Mouse (Mus musculus) liver, embryonic 16.5 days (tissue): ENCODE measurements around the gene C1qb. TPM values are rescaled to one million over a fixed set of nuclear protein-coding genes. Genes with fewer than 3 reads are reported as not detected.

ENCODE experiments used
- ATAC-seq: fragments of 200-750 bp; cut with Nextera tagmentation; 2 replicates; pipeline ENCODE4 v1.8.0; 2017; ENCODE audit warnings: low read depth, mild to moderate bottlenecking, moderate number of reproducible peaks, moderate library complexity
- H3K27ac ChIP-seq: fragments of 300-500 bp; sonication (generic); 2 replicates; pipeline ENCODE4 v1.5.1; 2014; ENCODE audit warnings: mild to moderate bottlenecking, low read length
- H3K27me3 ChIP-seq: fragments of 300-500 bp; sonication (generic); 2 replicates; pipeline ENCODE4 v1.6.1; 2014; ENCODE audit warnings: low read depth, low read length, mixed read lengths; ENCODE audit not compliant: control insufficient read depth, insufficient read depth
- H3K36me3 ChIP-seq: fragments of 300-500 bp; sonication (generic); 2 replicates; pipeline ENCODE4 v1.6.1; 2014; ENCODE audit warnings: mild to moderate bottlenecking; ENCODE audit not compliant: control insufficient read depth, insufficient read depth
- H3K4me1 ChIP-seq: fragments of 300-500 bp; sonication (generic); 2 replicates; pipeline ENCODE4 v1.6.1; 2014; ENCODE audit warnings: low read depth, low read length, mixed read lengths; ENCODE audit not compliant: control insufficient read depth
- H3K4me2 ChIP-seq: fragments of 300-500 bp; sonication (generic); 2 replicates; pipeline ENCODE4 v1.6.1; 2014; ENCODE audit warnings: low read depth, low read length, mixed read lengths
- H3K4me3 ChIP-seq: fragments of 300-500 bp; sonication (generic); 2 replicates; pipeline ENCODE4 v1.5.1; 2014; ENCODE audit warnings: low read depth, mild to moderate bottlenecking, low read length
- H3K9ac ChIP-seq: fragments of 300-500 bp; sonication (generic); 2 replicates; pipeline ENCODE4 v1.6.1; 2014; ENCODE audit warnings: low read depth, low read length
- H3K9me3 ChIP-seq: fragments of 300-500 bp; sonication (generic); replicated peaks from 2 replicates; pipeline ENCODE4 v1.6.1; 2016; ENCODE audit warnings: low read length; ENCODE audit not compliant: control insufficient read depth
- WGBS: fragments of 180-500 bp; shearing (Covaris S2); extraction: QIAGEN DNeasy Blood & Tissue Kit; methylation state at CpG from one replicate; pipeline ENCODE4 v1.1.7; 2014; ENCODE audit not compliant: insufficient replicate concordance; 5-methylcytosine and 5-hydroxymethylcytosine counted together
- polyA plus RNA-seq: library from polyadenylated mRNA; unstranded; fragments of >200 nt; fragmentation: Nextera tagmentation; extraction: Ambion mirVana; gene quantifications from 2 replicates; pipeline ENCODE4 v1.2.1, GENCODE M21; 2015

The C1qb gene
- polyA plus RNA-seq, 1 experiment from 2014 or later: 142 TPM

GRCm38 (mm10) chr4:136863517-136863916 lies 22.5 kb downstream of the C1qb start:
- Histone ChIP-seq H3K4me1 (no peaks in the 10 kb centered on the region), H3K9ac (no peak overlapping the region), H3K4me3 (no peak overlapping the region), H3K9me3 (no peaks in the 10 kb centered on the region), H3K36me3 (no peaks in the 10 kb centered on the region), H3K4me2 (no peak overlapping the region), H3K27ac (no peak overlapping the region), H3K27me3 (peaks cover 4% of the 10 kb centered on the region; the same call in 1 of the 2 replicates)
- WGBS: 23% methylated on average over 9 of the region's 9 CpGs
- ATAC-seq: no peak

GRCm38 (mm10) chr4:136862411-136862810 lies 23.6 kb downstream of the C1qb start:
- no peak overlapping the region for H3K9ac ChIP-seq
- no peak for ATAC-seq
- no peak overlapping the region for H3K4me3 ChIP-seq
- H3K4me1 ChIP-seq: no peaks in the 10 kb centered on the region
- no peaks in the 10 kb centered on the region for H3K9me3 ChIP-seq
- no peak overlapping the region for H3K27ac ChIP-seq
- H3K4me2 ChIP-seq: no peak overlapping the region
- WGBS: 49% methylated on average over 2 of the region's 2 CpGs
- H3K36me3 ChIP-seq: no peaks in the 10 kb centered on the region
- H3K27me3 ChIP-seq: peaks cover 4% of the 10 kb centered on the region; the same call in 1 of the 2 replicates

- Histone ChIP-seq H3K4me2 (no peak overlapping the region), H3K4me1 (no peaks in the 10 kb centered on the region), H3K9ac (no peak overlapping the region), H3K27ac (no peak overlapping the region), H3K27me3 (peaks cover 4% of the 10 kb centered on the region; the same call in 1 of the 2 replicates), H3K4me3 (no peak overlapping the region), H3K9me3 (no peaks in the 10 kb centered on the region), H3K36me3 (no peaks in the 10 kb centered on the region)
- 18% methylated on average over 17 of the region's 17 CpGs for WGBS
- no peak for ATAC-seq
Measured at GRCm38 (mm10) chr4:136861806-136862205, 24.2 kb downstream of the C1qb start.

GRCm38 (mm10) chr4:136860022-136860421 lies 26.0 kb downstream of the C1qb start:
- H3K4me3 ChIP-seq: no peak overlapping the region
- 71% methylated on average over 7 of the region's 7 CpGs for WGBS

GRCm38 (mm10) chr4:136855081-136855480 lies 30.9 kb downstream of the C1qb start:
- Histone ChIP-seq H3K4me3 (no peak overlapping the region), H3K27me3 (no peaks in the 10 kb centered on the region), H3K4me1 (no peaks in the 10 kb centered on the region), H3K9me3 (no peaks in the 10 kb centered on the region), H3K4me2 (no peak overlapping the region), H3K36me3 (no peaks in the 10 kb centered on the region), H3K27ac (no peak overlapping the region), H3K9ac (no peak overlapping the region)
- WGBS: 25% methylated on average over 6 of the region's 6 CpGs
- no peak for ATAC-seq

More at GRCm38 (mm10) chr4:136860022-136860421, 26.0 kb downstream of the C1qb start:
- Histone ChIP-seq H3K4me2 (no peak overlapping the region), H3K27ac (no peak overlapping the region), H3K36me3 (no peaks in the 10 kb centered on the region), H3K27me3 (peaks cover 4% of the 10 kb centered on the region; the same call in 1 of the 2 replicates), H3K4me1 (no peaks in the 10 kb centered on the region), H3K9ac (no peak overlapping the region), H3K9me3 (no peaks in the 10 kb centered on the region)
- ATAC-seq: no peak

GRCm38 (mm10) chr4:136852989-136853388 lies 33.0 kb downstream of the C1qb start:
- Histone ChIP-seq H3K4me1 (no peaks in the 10 kb centered on the region), H3K4me3 (no peak overlapping the region), H3K4me2 (no peak overlapping the region), H3K27me3 (no peaks in the 10 kb centered on the region), H3K36me3 (no peaks in the 10 kb centered on the region), H3K27ac (no peak overlapping the region), H3K9me3 (no peaks in the 10 kb centered on the region), H3K9ac (no peak overlapping the region)
- no peak for ATAC-seq
- 66% methylated on average over 12 of the region's 12 CpGs for WGBS

- Histone ChIP-seq H3K4me3 (no peak overlapping the region), H3K4me1 (no peaks in the 10 kb centered on the region), H3K4me2 (no peak overlapping the region), H3K9me3 (no peaks in the 10 kb centered on the region), H3K27ac (no peak overlapping the region), H3K36me3 (no peaks in the 10 kb centered on the region), H3K27me3 (no peaks in the 10 kb centered on the region), H3K9ac (no peak overlapping the region)
- WGBS: 43% methylated on average over 5 of the region's 5 CpGs
- ATAC-seq: no peak
Measured at GRCm38 (mm10) chr4:136852119-136852518, 33.9 kb downstream of the C1qb start.

- 51% methylated on average over 4 of the region's 4 CpGs for WGBS
Measured at GRCm38 (mm10) chr4:136848565-136848964, 37.4 kb downstream of the C1qb start.

GRCm38 (mm10) chr4:136847166-136847565 lies 38.8 kb downstream of the C1qb start:
- H3K4me2 ChIP-seq: no peak overlapping the region
- H3K4me1 ChIP-seq: no peaks in the 10 kb centered on the region
- no peaks in the 10 kb centered on the region for H3K36me3 ChIP-seq
- H3K9ac ChIP-seq: no peak overlapping the region
- H3K4me3 ChIP-seq: no peak overlapping the region
- WGBS: 63% methylated on average over 6 of the region's 6 CpGs
- H3K27me3 ChIP-seq: no peaks in the 10 kb centered on the region
- no peaks in the 10 kb centered on the region for H3K9me3 ChIP-seq
- no peak overlapping the region for H3K27ac ChIP-seq
- no peak for ATAC-seq

More at GRCm38 (mm10) chr4:136848565-136848964, 37.4 kb downstream of the C1qb start:
- H3K9me3 ChIP-seq: no peaks in the 10 kb centered on the region
- H3K36me3 ChIP-seq: no peaks in the 10 kb centered on the region
- no peak overlapping the region for H3K4me3 ChIP-seq
- no peaks in the 10 kb centered on the region for H3K4me1 ChIP-seq
- no peaks in the 10 kb centered on the region for H3K27me3 ChIP-seq
- ATAC-seq: no peak
- no peak overlapping the region for H3K9ac ChIP-seq
- no peak overlapping the region for H3K27ac ChIP-seq
- H3K4me2 ChIP-seq: no peak overlapping the region
